Mouse (Mus musculus): Measurements from ENCODE around the gene Ndufa3.
"Not testable (repeated sequence)": the region's sequence is repeated elsewhere in the genome, so short reads cannot be mapped to it uniquely, and the experiment has no call there.

Gene Ndufa3

DNA sequence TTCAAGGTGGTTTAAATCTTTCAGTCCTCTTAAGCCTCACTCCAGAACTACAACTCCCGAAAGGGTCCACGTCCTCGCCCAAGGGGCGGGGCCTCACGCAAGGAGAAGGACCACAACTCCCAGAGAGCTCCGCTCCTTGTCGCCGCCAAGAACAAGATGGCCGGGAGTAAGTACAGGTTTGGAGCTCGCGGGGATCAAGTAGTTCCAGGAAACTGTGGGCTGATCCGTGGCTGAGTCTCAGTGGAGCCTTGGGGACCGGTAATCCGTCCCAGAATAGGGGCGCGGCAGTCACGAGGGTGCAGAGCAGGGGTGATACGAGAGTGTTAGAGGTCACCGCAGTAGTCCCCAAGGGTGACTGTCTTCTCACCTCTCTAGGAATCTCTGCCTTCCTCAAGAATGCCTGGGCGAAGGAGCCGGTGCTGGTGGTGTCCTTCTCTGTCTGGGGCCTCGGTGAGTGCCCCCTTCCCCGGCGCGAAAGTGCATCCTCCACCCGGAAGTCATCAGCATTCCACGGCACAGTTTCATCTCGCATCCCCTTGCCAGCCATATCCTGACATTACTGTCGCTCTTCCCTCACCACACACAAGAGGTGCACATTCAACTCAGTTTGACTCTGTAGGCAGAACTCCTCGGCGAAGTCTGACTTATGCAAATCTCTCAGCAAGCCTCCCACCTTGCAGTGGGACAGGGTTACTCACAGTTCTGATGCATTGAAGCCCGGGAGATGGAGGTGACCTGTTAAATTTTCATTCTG, at the start of gene Ndufa3:
Gene Ndufa3, plus strand, starts transcription at position 132 of the 754 bp plus-strand sequence.
- DNase-seq: peak; percentile 87

DNA sequence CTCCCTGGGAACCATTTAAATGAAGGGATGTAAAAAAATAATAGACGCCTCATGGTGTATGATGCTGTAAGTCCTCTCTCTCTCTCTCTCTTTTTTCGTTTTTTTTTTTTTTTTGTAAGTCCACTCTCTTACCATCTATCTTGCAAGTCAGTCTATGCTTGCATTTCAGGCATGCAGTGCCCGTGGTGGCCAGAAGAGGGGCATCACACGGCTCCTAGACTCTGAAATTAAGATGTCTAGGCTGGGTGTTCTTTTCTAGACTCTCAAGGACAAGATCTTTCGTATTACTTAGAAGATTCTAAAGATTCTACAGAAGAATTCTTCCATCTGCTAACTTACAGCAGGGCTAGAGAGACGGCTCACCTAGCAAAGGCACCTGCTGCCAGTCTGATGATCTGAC, 47.4 kb upstream of the Ndufa3 start:
- no peak for DNase-seq

DNA sequence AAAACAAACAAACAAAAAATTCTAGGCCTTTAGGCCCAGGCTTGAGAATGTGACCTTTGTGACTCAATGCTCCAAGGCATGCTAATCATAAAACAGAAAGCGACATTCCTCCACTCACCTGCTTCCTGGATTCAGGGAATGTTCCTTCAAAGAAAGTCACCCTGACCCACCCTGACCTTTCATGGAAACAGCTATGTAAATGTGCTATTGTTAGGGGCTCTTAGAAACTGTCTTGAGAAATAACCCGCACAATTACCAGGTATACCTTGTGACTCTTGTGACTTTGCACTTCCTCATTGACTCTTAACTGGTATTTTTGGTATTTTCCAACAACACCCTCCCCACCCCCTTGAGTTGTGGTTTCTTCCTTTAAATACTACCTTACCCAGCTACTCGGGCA, 46.6 kb upstream of the Ndufa3 start:
- peak; percentile 5 for DNase-seq

DNA sequence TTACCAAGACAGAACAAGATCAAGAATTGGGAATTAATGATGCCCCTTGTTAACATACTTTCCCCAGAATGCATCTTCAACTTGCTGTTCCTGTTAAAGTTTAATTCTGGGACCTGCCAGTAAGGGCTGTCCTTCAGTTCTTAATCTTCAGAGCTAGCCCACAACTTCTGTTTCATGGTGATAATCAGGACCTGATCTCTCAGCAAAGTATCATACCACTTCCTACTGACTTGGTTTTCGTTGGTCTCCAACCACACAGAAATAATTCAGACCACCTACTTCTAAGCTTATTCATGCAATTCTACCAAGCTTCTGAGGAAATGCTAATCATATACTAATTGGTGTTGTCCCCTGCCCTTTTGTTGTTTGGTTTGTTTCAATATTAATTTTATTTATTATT, 45.3 kb upstream of the Ndufa3 start:
- no peak for DNase-seq

DNA sequence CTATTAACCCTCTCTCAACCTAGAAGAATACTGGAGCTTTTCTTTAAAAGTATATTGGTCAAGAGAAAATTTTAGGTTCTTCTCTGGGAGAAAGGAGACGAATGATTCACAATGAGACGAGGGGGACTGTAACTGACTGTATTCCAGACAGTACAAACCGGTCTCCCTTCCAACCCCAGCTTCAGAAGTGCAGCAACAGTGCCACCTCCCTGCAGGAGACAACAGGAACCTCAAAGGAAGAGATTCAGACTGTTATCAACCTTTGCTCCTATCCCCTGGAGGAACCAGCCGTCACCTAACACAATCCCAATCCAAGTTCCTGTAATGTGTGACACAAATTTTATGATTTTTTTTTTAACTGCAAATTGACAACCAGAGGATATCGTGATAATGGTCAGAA, 43.0 kb upstream of the Ndufa3 start:
- DNase-seq: no peak

- no peak for DNase-seq
Observed at GRCm38 (mm10) chr7:3576354-3577124, 40.6 kb upstream of the Ndufa3 start.

- DNase-seq: no peak
Observed at GRCm38 (mm10) chr7:3578196-3578595, 39.0 kb upstream of the Ndufa3 start.

- no peak for DNase-seq
Observed at GRCm38 (mm10) chr7:3578952-3579546, 38.1 kb upstream of the Ndufa3 start.

GRCm38 (mm10) chr7:3580029-3580428, 37.1 kb upstream of the Ndufa3 start:
- no peak for DNase-seq

DNA sequence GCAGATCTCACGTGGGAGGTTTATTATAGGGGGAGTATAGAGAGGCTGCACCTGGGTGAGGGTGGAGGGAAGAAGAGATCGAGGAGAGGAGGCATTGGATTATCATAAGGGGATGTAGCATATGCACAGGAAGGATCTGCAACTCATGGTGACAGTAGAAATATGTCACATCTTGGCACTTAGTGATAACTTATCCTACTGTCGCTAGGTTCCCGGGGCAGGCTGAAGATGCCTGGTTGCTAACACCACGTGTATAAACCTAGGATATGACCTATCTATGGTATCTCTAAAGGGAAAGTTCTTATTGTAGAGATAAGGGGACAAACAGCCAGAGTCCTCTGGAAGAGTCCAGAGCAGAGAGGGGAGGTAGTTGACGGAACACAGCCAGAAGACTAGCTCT, 31.4 kb upstream of the Ndufa3 start:
- no peak for DNase-seq

DNA sequence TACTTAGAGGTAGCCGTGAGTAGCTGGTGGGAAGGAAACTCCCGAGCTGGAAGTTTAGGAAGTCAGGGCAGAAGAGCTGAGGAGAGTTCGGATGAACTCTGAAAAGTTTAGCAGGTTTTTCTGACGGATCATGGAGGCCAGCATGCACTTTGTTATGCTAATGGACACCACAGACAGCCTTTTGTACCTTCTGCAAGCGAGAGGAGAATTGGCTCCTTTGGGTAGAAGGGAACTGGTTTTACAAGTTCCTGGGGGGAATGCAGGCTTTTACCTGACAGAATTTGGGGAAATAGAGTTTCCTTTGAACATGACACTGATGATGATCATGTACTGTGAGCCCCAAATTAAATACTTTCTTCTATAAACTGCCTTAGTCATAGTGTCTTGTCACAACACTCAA, 30.9 kb upstream of the Ndufa3 start:
- DNase-seq: no peak

- DNase-seq: no peak
Observed at GRCm38 (mm10) chr7:3587292-3587691, 29.9 kb upstream of the Ndufa3 start.

DNA sequence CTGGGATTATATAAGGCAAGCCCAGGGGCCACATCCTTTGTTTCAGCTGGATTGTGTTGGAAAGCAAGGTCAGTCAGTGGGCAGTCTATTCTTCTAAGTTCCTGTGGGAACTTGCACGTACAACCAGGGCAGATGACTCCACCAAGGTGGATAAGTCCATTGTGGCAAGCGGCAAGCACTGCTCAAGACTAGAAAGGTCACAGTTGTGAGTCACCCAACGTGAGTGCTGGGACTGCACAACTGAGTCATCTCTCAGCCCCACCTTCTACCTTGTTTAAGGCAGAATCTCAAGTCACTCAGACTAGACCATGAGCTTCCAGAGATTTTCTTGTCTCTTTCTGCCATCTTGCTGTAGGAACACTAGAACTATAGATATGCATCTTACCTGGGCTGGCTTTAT, 26.6 kb upstream of the Ndufa3 start:
- no peak for DNase-seq

DNA sequence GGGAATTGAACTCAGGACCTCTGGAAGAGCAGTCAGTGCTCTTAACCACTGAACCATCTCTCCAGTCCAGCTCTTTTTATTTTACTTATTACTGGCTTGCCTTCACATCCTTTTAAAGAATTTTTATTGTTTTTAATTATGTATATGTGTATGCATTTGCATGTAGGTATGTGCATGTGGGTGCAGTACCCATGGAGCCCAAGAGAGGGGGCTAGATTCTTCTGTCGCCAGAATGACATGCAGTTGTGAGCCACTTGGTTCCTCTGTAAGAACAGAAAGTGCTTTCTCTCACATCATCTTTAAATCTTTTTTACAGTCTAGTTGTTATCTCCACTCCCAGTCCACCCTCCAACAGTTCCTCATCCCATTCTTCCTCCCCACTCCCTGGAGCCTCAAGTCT, 25.6 kb upstream of the Ndufa3 start:
- DNase-seq: no peak

- no peak for DNase-seq
Observed at GRCm38 (mm10) chr7:3593855-3594254, 23.3 kb upstream of the Ndufa3 start.

DNA sequence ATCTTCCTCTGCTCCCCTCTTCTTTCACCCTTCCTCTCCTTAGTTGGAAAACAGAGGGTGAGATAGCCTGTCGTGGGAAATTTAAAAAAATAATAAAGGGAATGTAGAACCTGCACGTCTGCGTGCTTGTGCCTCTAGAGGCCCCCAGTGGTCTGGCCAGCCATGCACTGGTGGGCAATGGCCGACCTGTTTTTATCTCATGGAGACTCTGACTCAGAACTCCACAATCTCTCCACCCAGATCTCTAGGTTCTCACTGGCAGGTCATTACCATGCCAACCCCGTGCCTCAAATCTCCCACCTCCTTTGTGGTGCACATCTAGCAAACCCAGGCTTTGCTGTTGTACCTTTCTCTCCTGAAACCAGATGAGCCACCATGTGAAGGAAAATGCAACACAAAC, 22.5 kb upstream of the Ndufa3 start:
- DNase-seq: no peak

DNA sequence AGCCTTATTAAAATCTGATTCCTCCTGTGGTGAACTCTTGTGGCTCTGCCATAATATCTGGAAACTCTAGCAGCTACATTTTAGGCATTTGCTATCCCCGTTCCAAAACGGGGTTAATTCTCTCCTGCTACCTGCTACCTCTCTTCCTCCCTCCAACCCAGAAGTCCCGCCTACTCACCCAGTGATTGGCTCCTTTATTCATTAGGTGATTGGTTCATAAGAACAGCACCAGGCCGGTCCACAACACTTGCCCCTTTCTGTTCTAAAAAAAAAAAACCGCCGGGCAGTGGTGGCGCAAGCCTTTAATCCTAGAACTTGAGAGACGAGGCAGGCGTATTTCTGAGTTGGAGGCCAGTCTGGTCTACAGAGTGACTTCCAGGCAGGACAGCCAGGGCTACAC, 22.0 kb upstream of the Ndufa3 start:
- peak; percentile 43 for DNase-seq

DNA sequence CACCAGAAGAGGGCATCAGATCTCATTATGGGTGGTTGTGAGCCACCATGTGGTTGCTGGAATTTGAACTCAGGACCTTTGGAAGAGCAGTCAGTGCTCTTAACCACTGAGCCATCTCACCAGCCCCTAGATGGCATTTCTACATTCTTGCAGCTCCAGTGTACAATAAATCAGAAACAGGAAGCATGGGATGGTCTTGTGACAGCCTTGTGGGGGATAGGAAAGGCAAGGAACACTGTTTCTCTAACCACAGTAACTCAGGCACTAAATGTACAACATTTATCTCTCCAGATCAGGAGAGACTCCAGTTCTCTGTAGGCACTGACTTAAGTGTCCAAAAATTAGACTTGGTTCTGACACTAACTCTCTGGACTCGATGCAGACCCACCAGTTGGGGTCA, 19.4 kb upstream of the Ndufa3 start:
- not testable (repeated sequence) for DNase-seq

DNA sequence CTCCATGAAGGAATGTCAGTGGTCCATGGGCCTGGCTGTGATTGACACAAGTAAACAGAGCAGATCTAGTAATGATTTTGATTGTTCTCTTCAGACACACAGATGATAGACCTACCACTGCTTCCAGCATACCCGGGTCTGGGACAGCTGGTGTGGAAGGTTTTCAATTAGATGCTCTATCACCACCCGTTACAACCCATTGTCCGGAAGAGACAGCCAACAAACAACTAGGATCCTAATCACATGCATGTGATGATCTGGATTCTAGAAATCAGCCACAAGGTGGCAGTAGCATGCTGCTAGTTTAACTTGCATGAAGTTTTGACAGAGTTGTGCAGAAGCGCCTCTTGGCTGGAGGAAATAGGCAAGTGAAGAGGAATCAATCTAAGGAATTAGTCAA, 16.1 kb upstream of the Ndufa3 start:
- peak; percentile 66 for DNase-seq

DNA sequence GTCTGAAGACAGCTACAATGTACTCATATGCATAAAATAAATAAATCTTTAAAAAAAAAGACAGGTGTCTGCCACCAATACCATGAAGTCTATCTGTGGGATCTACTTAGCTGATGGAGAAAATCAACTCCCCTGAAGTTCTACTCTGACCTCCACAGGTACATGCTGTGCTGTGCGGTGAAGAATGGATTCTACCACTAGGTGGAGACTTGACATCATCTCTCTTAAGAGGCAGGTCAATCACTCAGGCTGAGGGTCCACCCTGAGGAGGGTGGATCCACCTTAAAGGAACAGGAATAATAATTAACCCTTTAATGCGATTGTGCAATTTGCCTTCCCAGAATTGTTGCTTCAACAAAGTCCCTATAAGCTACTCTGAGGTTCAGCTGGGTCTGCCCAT, 10.4 kb upstream of the Ndufa3 start:
- DNase-seq: peak; percentile 36

DNA sequence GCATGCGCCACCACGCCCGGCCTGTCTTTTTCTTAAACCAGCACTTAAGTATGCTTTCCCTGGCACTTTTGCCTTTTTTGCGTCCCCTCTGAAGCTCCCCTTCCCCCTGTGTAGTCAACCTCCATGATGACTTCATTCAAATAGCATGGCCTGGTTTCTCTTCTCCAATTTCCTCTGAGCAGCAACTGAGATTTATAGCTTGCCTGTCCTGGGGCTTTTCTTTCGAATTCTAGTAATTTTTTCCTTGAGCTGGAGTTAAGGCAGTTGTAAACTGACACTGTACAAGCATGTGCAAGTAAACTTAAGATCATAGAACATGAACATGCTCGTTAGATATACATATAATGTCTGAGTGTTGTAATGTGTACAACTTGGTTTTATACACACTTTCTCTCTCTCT, 9.8 kb upstream of the Ndufa3 start:
- DNase-seq: no peak

DNA sequence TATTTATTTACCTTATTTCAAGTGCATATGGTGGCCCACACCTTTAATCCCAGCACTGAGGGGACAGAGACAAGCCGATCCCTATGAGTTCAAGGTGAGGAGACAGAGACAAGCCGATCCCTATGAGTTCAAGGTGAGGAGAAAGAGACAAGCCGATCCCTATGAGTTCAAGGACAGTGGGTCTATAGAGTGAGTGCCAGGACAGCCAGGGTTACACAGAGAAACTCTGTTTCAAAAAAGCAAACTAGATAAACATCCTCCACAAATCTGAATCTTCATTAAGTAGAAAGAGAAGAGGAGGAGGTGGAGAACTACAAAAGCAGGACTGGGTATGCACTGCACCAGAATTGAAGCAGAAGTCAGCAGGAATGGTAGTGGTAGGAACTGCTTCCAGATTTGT, 8.5 kb upstream of the Ndufa3 start:
- DNase-seq: no peak

DNA sequence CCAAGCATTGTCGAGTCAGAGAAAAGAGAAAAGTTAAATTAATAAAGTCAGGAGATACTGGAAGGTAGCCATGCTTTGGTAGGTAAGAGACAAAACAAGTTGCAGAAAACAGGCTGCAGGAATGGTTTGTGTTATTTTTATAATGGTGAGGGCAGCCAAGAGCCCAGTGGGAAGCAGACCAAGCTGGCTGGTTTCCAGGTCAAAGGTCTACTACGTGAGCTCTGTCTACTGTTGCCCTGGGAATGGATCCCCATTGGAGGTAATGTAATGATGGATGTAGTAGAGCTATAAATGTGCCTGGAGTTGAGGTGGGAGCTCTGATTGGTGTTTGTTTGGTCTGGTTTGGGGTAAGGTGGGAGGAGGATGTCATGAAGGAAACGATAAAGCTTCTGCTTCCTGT, 8.1 kb upstream of the Ndufa3 start:
- DNase-seq: peak; percentile 79

DNA sequence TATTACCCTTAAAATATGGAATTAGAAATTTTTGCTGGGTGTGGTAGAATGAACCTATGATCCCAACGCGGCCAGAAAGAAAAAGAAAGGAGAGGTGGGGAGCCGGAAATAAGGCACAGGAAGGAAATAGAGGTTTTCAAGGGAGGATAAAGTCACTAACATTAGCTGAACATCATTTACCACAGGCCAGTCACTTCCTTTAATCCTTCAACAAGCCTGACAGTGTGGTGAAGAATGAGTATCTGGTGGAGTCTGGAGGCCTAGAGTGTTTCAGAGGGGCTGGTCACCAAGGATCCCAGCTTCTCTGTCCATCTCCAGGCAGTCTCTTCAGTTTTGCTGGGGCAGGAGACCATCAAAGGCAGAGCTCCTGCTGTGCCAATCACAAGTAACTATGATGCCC, 6.7 kb upstream of the Ndufa3 start:
- DNase-seq: no peak

Data from kidney, adult 18-20 months (tissue).